Mouse (Mus musculus): ENCODE data around the gene Ppt2. TPM values are rescaled to one million over a fixed set of nuclear protein-coding genes. Genes with fewer than 3 reads are reported as not detected.

The Ppt2 gene
- polyA plus RNA-seq, 1 experiment from 2014 or later, result 24.9 TPM

DNA sequence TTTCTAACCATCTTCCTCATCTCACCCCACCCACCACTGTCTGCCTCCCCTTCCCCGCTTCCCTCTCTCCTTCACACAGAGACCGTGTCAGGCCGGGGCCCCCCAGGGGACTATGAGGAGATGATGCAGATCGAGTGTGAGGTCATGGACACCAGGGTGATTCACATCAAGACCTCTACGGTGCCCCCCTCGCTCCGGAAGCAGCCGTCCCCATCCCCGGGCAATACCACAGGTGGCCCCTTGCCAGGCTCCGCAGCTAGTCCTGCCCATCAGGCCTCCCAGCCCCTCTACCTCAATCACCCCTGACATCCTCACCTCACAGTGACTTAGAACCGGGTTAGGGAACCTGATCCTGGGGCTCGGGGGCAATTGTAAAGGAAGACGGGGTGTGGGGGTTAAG, 26.1 kb upstream of the Ppt2 start:
- peaks cover 5% of the 10 kb centered on the region for H3K4me1 ChIP-seq (ENCODE audit: insufficient read depth, low read depth, low read length)
- ATAC-seq (no peak), DNase-seq (ENCODE audit: low spot score) (no peak)
- H3K4me2 ChIP-seq (replicated peaks; ENCODE audit: low read depth, low read length), result no peak overlapping the region
- H3K9me3 ChIP-seq (ENCODE audit: low read length), result no peaks in the 10 kb centered on the region
- WGBS, result 89% methylated on average over 13 of the region's 13 CpGs
- peak overlapping the region; percentile 81 for H3K27ac ChIP-seq (ENCODE audit: low read length)
- TF ChIP-seq CTCF (IDR thresholded peaks at IDR 0.05) (no peak), EP300 (IDR thresholded peaks at IDR 0.05) (no peak)
- H3K9ac ChIP-seq (replicated peaks; ENCODE audit: low read depth), result no peak overlapping the region
- H3K36me3 ChIP-seq (ENCODE audit: insufficient read depth, low read length), result 0 out of 2 replicates have a peak, but pooled peaks cover 7% of the 10 kb centered on the region
- H3K27me3 ChIP-seq (replicated peaks; ENCODE audit: insufficient read depth, low read length), result 0 out of 2 replicates have a peak, but pooled peaks cover under 1% of the 10 kb centered on the region
- no peak overlapping the region for H3K4me3 ChIP-seq (ENCODE audit: low read depth, low read length)

GRCm38 (mm10) chr17:34653746-34654285, 25.5 kb upstream of the Ppt2 start:
- H3K4me3 ChIP-seq (ENCODE audit: low read depth, low read length), result no peak overlapping the region
- 0 out of 2 replicates have a peak, but pooled peaks cover 7% of the 10 kb centered on the region for H3K36me3 ChIP-seq (ENCODE audit: insufficient read depth, low read length)
- H3K4me2 ChIP-seq (replicated peaks; ENCODE audit: low read depth, low read length), result no peak overlapping the region
- no peaks in the 10 kb centered on the region for H3K27me3 ChIP-seq (replicated peaks; ENCODE audit: insufficient read depth, low read length)
- WGBS, result 64% methylated on average over 9 of the region's 9 CpGs
- H3K27ac ChIP-seq (ENCODE audit: low read length), result no peak overlapping the region
- H3K9me3 ChIP-seq (ENCODE audit: low read length), result no peaks in the 10 kb centered on the region
- peak; percentile 88 for TF ChIP-seq CTCF (IDR thresholded peaks at IDR 0.05)
- TF ChIP-seq EP300 (IDR thresholded peaks at IDR 0.05), result no peak
- DNase-seq (ENCODE audit: low spot score) (peak; percentile 83), ATAC-seq (no peak)
- H3K4me1 ChIP-seq (ENCODE audit: insufficient read depth, low read depth, low read length), result peaks cover 5% of the 10 kb centered on the region
- H3K9ac ChIP-seq (replicated peaks; ENCODE audit: low read depth), result no peak overlapping the region

DNA sequence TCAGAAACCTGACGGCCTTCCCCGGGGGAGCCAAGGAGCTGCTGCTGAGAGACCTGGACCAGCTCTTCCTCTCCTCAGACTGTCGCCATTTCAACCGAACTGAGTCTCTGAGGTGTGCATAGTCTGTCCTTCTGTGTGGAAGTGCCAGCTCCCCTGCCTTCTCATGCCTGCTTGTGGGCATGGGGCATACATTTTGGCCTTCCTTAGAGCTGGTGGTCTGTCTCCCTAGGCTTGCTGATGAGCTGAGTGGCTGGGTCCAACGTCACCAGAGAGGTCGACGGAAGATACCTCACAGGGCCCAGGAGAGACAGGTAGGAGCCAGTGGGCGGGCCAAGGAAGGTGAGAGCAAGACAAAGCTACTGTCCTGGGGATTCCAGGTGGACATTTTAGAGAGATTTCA, 24.7 kb upstream of the Ppt2 start:
- ATAC-seq (no peak), DNase-seq (ENCODE audit: low spot score) (no peak)
- H3K27me3 ChIP-seq (replicated peaks; ENCODE audit: insufficient read depth, low read length), result no peaks in the 10 kb centered on the region
- H3K27ac ChIP-seq (ENCODE audit: low read length), result no peak overlapping the region
- TF ChIP-seq CTCF (IDR thresholded peaks at IDR 0.05) (no peak), EP300 (IDR thresholded peaks at IDR 0.05) (no peak)
- H3K36me3 ChIP-seq (ENCODE audit: insufficient read depth, low read length), result 0 out of 2 replicates have a peak, but pooled peaks cover 7% of the 10 kb centered on the region
- WGBS, result 88% methylated on average over 8 of the region's 8 CpGs
- H3K4me2 ChIP-seq (replicated peaks; ENCODE audit: low read depth, low read length), result no peak overlapping the region
- no peak overlapping the region for H3K4me3 ChIP-seq (ENCODE audit: low read depth, low read length)
- H3K9me3 ChIP-seq (ENCODE audit: low read length), result no peaks in the 10 kb centered on the region
- H3K9ac ChIP-seq (replicated peaks; ENCODE audit: low read depth), result no peak overlapping the region
- peaks cover 6% of the 10 kb centered on the region for H3K4me1 ChIP-seq (ENCODE audit: insufficient read depth, low read depth, low read length)

- no peak for TF ChIP-seq EP300 (IDR thresholded peaks at IDR 0.05)
- WGBS, result 90% methylated on average over 10 of the region's 10 CpGs
These were observed 24.2 kb upstream of the Ppt2 start for GRCm38 (mm10) chr17:34652546-34652945.

DNA sequence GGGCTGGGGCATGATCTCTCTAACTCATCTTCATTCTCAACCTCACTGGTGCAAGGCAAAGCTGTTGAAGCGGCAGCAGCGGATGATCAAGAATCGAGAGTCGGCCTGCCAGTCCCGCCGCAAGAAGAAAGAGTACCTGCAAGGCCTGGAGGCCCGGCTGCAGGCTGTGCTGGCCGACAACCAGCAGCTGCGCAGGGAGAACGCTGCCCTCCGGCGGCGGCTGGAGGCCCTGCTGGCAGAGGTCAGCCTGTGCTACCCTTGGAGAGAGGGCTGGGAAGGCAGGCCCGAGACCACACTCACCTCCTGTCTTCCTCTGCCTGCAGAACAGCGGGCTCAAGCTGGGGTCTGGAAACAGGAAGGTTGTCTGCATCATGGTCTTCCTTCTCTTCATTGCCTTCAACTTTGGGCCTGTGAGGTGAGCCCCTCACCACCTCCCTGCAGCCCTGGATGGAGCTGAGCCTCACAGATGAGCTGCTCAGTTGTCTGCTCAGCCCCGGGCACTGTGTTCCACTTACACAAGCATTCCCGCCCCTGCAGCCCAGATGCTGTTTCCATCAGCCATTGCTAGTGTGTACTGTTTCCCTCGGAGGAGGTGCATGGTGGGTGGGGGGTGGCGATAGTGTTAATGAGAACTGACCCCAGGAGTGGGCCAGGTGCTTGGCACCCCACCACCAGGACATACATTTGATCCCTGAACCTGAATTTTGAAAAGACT, 23.4 kb upstream of the Ppt2 start:
- Histone ChIP-seq H3K9me3 (ENCODE audit: low read length) (no peaks in the 10 kb centered on the region), H3K27me3 (replicated peaks; ENCODE audit: insufficient read depth, low read length) (no peaks in the 10 kb centered on the region), H3K9ac (replicated peaks; ENCODE audit: low read depth) (no peak overlapping the region), H3K4me2 (replicated peaks; ENCODE audit: low read depth, low read length) (no peak overlapping the region), H3K27ac (ENCODE audit: low read length) (no peak overlapping the region), H3K36me3 (ENCODE audit: insufficient read depth, low read length) (0 out of 2 replicates have a peak, but pooled peaks cover 7% of the 10 kb centered on the region), H3K4me1 (ENCODE audit: insufficient read depth, low read depth, low read length) (peaks cover 11% of the 10 kb centered on the region), H3K4me3 (ENCODE audit: low read depth, low read length) (no peak overlapping the region)
- TF ChIP-seq EP300 (IDR thresholded peaks at IDR 0.05) (no peak), CTCF (IDR thresholded peaks at IDR 0.05) (peak; percentile 73)
- no peak for ATAC-seq
- no peak for DNase-seq (ENCODE audit: low spot score)
- WGBS, result 48% methylated on average over 18 of the region's 19 CpGs

More at GRCm38 (mm10) chr17:34652546-34652945, 24.2 kb upstream of the Ppt2 start:
- H3K4me3 ChIP-seq (ENCODE audit: low read depth, low read length), result no peak overlapping the region
- H3K4me2 ChIP-seq (replicated peaks; ENCODE audit: low read depth, low read length), result no peak overlapping the region
- 0 out of 2 replicates have a peak, but pooled peaks cover 7% of the 10 kb centered on the region for H3K36me3 ChIP-seq (ENCODE audit: insufficient read depth, low read length)
- no peak overlapping the region for H3K27ac ChIP-seq (ENCODE audit: low read length)
- peaks cover 11% of the 10 kb centered on the region for H3K4me1 ChIP-seq (ENCODE audit: insufficient read depth, low read depth, low read length)
- ATAC-seq (no peak), DNase-seq (ENCODE audit: low spot score) (no peak)
- H3K9ac ChIP-seq (replicated peaks; ENCODE audit: low read depth), result no peak overlapping the region
- no peaks in the 10 kb centered on the region for H3K27me3 ChIP-seq (replicated peaks; ENCODE audit: insufficient read depth, low read length)
- H3K9me3 ChIP-seq (ENCODE audit: low read length), result no peaks in the 10 kb centered on the region

- H3K36me3 ChIP-seq (ENCODE audit: insufficient read depth, low read length), result 0 out of 2 replicates have a peak, but pooled peaks cover 7% of the 10 kb centered on the region
- no peak overlapping the region for H3K27ac ChIP-seq (ENCODE audit: low read length)
- no peak for TF ChIP-seq EP300 (IDR thresholded peaks at IDR 0.05)
- TF ChIP-seq CTCF (IDR thresholded peaks at IDR 0.05), result no peak
- H3K27me3 ChIP-seq (replicated peaks; ENCODE audit: insufficient read depth, low read length), result no peaks in the 10 kb centered on the region
- H3K4me2 ChIP-seq (replicated peaks; ENCODE audit: low read depth, low read length), result no peak overlapping the region
- ATAC-seq (no peak), DNase-seq (ENCODE audit: low spot score) (no peak)
- no peaks in the 10 kb centered on the region for H3K9me3 ChIP-seq (ENCODE audit: low read length)
- no peak overlapping the region for H3K4me3 ChIP-seq (ENCODE audit: low read depth, low read length)
- H3K9ac ChIP-seq (replicated peaks; ENCODE audit: low read depth), result no peak overlapping the region
- 90% methylated on average over 14 of the region's 14 CpGs for WGBS
- H3K4me1 ChIP-seq (ENCODE audit: insufficient read depth, low read depth, low read length), result peaks cover 11% of the 10 kb centered on the region; the same call in 1 of the 2 replicates
These were observed 22.5 kb upstream of the Ppt2 start for GRCm38 (mm10) chr17:34650781-34651180.
